8 mouse cellular contexts compared by ENCODE assay signal in genomic region chr15:99126816-99127365, GRCm38 (mm10). TPM values are rescaled to one million over a fixed set of nuclear protein-coding genes. Genes with fewer than 3 reads are reported as not detected.
A peak's percentile ranks its signal among the peaks of the same experiment; 100 is the strongest.
DNase-seq lines count a peak whose midpoint lies in the region; ATAC-seq and TF ChIP-seq lines count a peak whose summit lies in the region.

No protein-coding gene starts in this region.

- H3K27me3 ChIP-seq in kidney, postnatal 0 days (ENCODE audit: insufficient read depth, low read length), result no peaks in the 10 kb centered on the region
- no peaks in the 10 kb centered on the region for H3K27me3 ChIP-seq in forebrain, embryonic 11.5 days (ENCODE audit: control insufficient read depth, insufficient read depth, low read length)
- no peaks in the 10 kb centered on the region; the same call in 1 of the 2 replicates for H3K27me3 ChIP-seq in limb, embryonic 15.5 days
- no peaks in the 10 kb centered on the region for H3K27me3 ChIP-seq in stomach, embryonic 16.5 days (ENCODE audit: control insufficient read depth, insufficient read depth, low read length)

- intact Hi-C loops in gastrocnemius, postnatal 36 days (cut with DNase I), result no loop called here

- DNase-seq in kidney, postnatal 0 days (ENCODE audit: low spot score), result peak; percentile 53
- no peak for DNase-seq in kidney, postnatal 25 days
- peak; percentile 51 for DNase-seq in MN1 (ENCODE audit: low spot score)
- no peak for DNase-seq in forebrain, embryonic 11.5 days (ENCODE audit: low spot score)
- no peak for DNase-seq in gastrocnemius, postnatal 36 days
- no peak for DNase-seq in left cerebral cortex, adult 9 months (ENCODE audit: low spot score in 2 of 2)

- TF ChIP-seq CTCF in kidney, postnatal 0 days (IDR thresholded peaks at IDR 0.05; ENCODE audit: low read depth), result no peak

- H3K9me3 ChIP-seq in kidney, postnatal 0 days (replicated peaks; ENCODE audit: low read length), result no peaks in the 10 kb centered on the region
- H3K9me3 ChIP-seq in forebrain, embryonic 11.5 days (ENCODE audit: control insufficient read depth, low read length), result no peaks in the 10 kb centered on the region
- H3K9me3 ChIP-seq in limb, embryonic 15.5 days, result no peaks in the 10 kb centered on the region
- H3K9me3 ChIP-seq in stomach, embryonic 16.5 days (replicated peaks; ENCODE audit: control insufficient read depth, low read length), result no peaks in the 10 kb centered on the region

- H3K4me1 ChIP-seq in kidney, postnatal 0 days (replicated peaks; ENCODE audit: insufficient read depth, low read length), result peaks cover 13% of the 10 kb centered on the region; the same call in 1 of the 2 replicates
- peaks cover 10% of the 10 kb centered on the region for H3K4me1 ChIP-seq in forebrain, embryonic 11.5 days (replicated peaks; ENCODE audit: control insufficient read depth, insufficient read depth, low read length)
- peaks cover 29% of the 10 kb centered on the region for H3K4me1 ChIP-seq in limb, embryonic 15.5 days
- peaks cover 36% of the 10 kb centered on the region for H3K4me1 ChIP-seq in stomach, embryonic 16.5 days (ENCODE audit: control insufficient read depth, insufficient read depth, low read length)

- under 1% methylated on average over 34 of the region's 35 CpGs for WGBS in kidney, postnatal 0 days
- under 1% methylated on average over 34 of the region's 35 CpGs for WGBS in forebrain, embryonic 11.5 days
- under 1% methylated on average over 35 of the region's 35 CpGs for WGBS in limb, embryonic 15.5 days
- WGBS in stomach, embryonic 16.5 days, result 1% methylated on average over 34 of the region's 35 CpGs

- H3K4me2 ChIP-seq in kidney, postnatal 0 days (ENCODE audit: low read length), result peak overlapping the region; percentile 67
- H3K4me2 ChIP-seq in forebrain, embryonic 11.5 days (ENCODE audit: low read depth, low read length, severe bottlenecking), result peak overlapping the region; percentile 84
- H3K4me2 ChIP-seq in limb, embryonic 15.5 days, result peak overlapping the region; percentile 80
- H3K4me2 ChIP-seq in stomach, embryonic 16.5 days (ENCODE audit: low read depth, low read length), result peak overlapping the region; percentile 86

- H3K27ac ChIP-seq in kidney, postnatal 0 days, result peak overlapping the region; percentile 93
- H3K27ac ChIP-seq in forebrain, embryonic 11.5 days (ENCODE audit: low read depth, low read length), result peak overlapping the region; percentile 90
- H3K27ac ChIP-seq in limb, embryonic 15.5 days, result peak overlapping the region; percentile 95
- H3K27ac ChIP-seq in stomach, embryonic 16.5 days (ENCODE audit: low read length), result peak overlapping the region; percentile 94

- H3K9ac ChIP-seq in kidney, postnatal 0 days (ENCODE audit: low read depth, low read length), result peak overlapping the region; percentile 92
- peak overlapping the region; percentile 74 for H3K9ac ChIP-seq in forebrain, embryonic 11.5 days (ENCODE audit: low read length)
- H3K9ac ChIP-seq in limb, embryonic 15.5 days, result peak overlapping the region; percentile 85
- peak overlapping the region; percentile 95 for H3K9ac ChIP-seq in stomach, embryonic 16.5 days (ENCODE audit: low read length)

- H3K4me3 ChIP-seq in kidney, postnatal 0 days (replicated peaks; ENCODE audit: low read depth, low read length), result peak overlapping the region; percentile 62
- peak overlapping the region; percentile 70 for H3K4me3 ChIP-seq in forebrain, embryonic 11.5 days (ENCODE audit: low read depth, low read length)
- peak overlapping the region; percentile 84 for H3K4me3 ChIP-seq in limb, embryonic 15.5 days
- peak overlapping the region; percentile 83 for H3K4me3 ChIP-seq in stomach, embryonic 16.5 days (replicated peaks; ENCODE audit: low read length)

- ATAC-seq in kidney, postnatal 0 days (replicated peaks; ENCODE audit: low FRiP score, low read depth), result peak; percentile 21; the same call in 1 of the 2 replicates
- ATAC-seq in forebrain, embryonic 11.5 days (replicated peaks; ENCODE audit: low FRiP score), result peak; percentile 47
- no peak for ATAC-seq in limb, embryonic 15.5 days (ENCODE audit: insufficient number of reproducible peaks, low FRiP score, low TSS enrichment, low read depth)
- ATAC-seq in stomach, embryonic 16.5 days (ENCODE audit: insufficient read depth, low FRiP score), result 0 out of 2 replicates have a peak, but pooled peaks have one; percentile 5

- H3K36me3 ChIP-seq in kidney, postnatal 0 days (ENCODE audit: insufficient read depth, low read length), result no peaks in the 10 kb centered on the region
- H3K36me3 ChIP-seq in forebrain, embryonic 11.5 days (ENCODE audit: control insufficient read depth, insufficient read depth, low read length), result no peaks in the 10 kb centered on the region
- H3K36me3 ChIP-seq in limb, embryonic 15.5 days, result no peaks in the 10 kb centered on the region
- no peaks in the 10 kb centered on the region for H3K36me3 ChIP-seq in stomach, embryonic 16.5 days (ENCODE audit: control insufficient read depth, insufficient read depth, low read length)

RNA-seq across cellular contexts. Expression of gene Spats2, which starts 1.2 kb away (rescaled TPM):
- polyA plus RNA-seq in kidney, postnatal 0 days (2015; fragmentation: Nextera tagmentation; extraction: Ambion mirVana), result 33.5 and 34.6 TPM in 2 replicates
- 60.3 and 60.7 TPM in 2 replicates for polyA plus RNA-seq in forebrain, embryonic 11.5 days (2014; fragmentation: Nextera tagmentation; extraction: Ambion mirVana)
- 28.7 and 33.1 TPM in 2 replicates for polyA plus RNA-seq in limb, embryonic 15.5 days (2015; fragmentation: Nextera tagmentation; extraction: Ambion mirVana)
- 18.3 and 20.2 TPM in 2 replicates for polyA plus RNA-seq in stomach, embryonic 16.5 days (2015; fragmentation: Nextera tagmentation; extraction: Ambion mirVana)
- total RNA-seq in gastrocnemius, postnatal 36 days (2021), result 1 to 10 TPM; 3.8 to 3.9 TPM

RNA-seq across cellular contexts. Expression of gene Dnajc22, which starts 33.9 kb away (rescaled TPM):
- polyA plus RNA-seq in kidney, postnatal 0 days (2015; fragmentation: Nextera tagmentation; extraction: Ambion mirVana), result 8.8 TPM in 2 replicates
- polyA plus RNA-seq in forebrain, embryonic 11.5 days (2014; fragmentation: Nextera tagmentation; extraction: Ambion mirVana), result 0.16 and 0.40 TPM in 2 replicates
- polyA plus RNA-seq in limb, embryonic 15.5 days (2015; fragmentation: Nextera tagmentation; extraction: Ambion mirVana), result 0.55 and 0.86 TPM in 2 replicates
- 14.1 TPM in 2 replicates for polyA plus RNA-seq in stomach, embryonic 16.5 days (2015; fragmentation: Nextera tagmentation; extraction: Ambion mirVana)
- under 1 TPM in 1 of 2 experiments, not detected in 1; 0.27 TPM for total RNA-seq in gastrocnemius, postnatal 36 days (2021)

RNA-seq across cellular contexts. Expression of gene C1ql4, which starts 39.3 kb away (rescaled TPM):
- polyA plus RNA-seq in kidney, postnatal 0 days (2015; fragmentation: Nextera tagmentation; extraction: Ambion mirVana), result 1.3 TPM in 2 replicates
- polyA plus RNA-seq in forebrain, embryonic 11.5 days (2014; fragmentation: Nextera tagmentation; extraction: Ambion mirVana), result 0.12 TPM in 1 of 2 replicates, not detected in the other
- polyA plus RNA-seq in limb, embryonic 15.5 days (2015; fragmentation: Nextera tagmentation; extraction: Ambion mirVana), result not detected in 2 replicates
- polyA plus RNA-seq in stomach, embryonic 16.5 days (2015; fragmentation: Nextera tagmentation; extraction: Ambion mirVana), result not detected in 2 replicates
- total RNA-seq in gastrocnemius, postnatal 36 days (2021), result not detected

RNA-seq across cellular contexts. Expression of gene Troap, which starts 52.5 kb away (rescaled TPM):
- 11.4 and 11.5 TPM in 2 replicates for polyA plus RNA-seq in kidney, postnatal 0 days (2015; fragmentation: Nextera tagmentation; extraction: Ambion mirVana)
- 38.8 and 40.2 TPM in 2 replicates for polyA plus RNA-seq in forebrain, embryonic 11.5 days (2014; fragmentation: Nextera tagmentation; extraction: Ambion mirVana)
- polyA plus RNA-seq in limb, embryonic 15.5 days (2015; fragmentation: Nextera tagmentation; extraction: Ambion mirVana), result 22.3 and 26.5 TPM in 2 replicates
- polyA plus RNA-seq in stomach, embryonic 16.5 days (2015; fragmentation: Nextera tagmentation; extraction: Ambion mirVana), result 25.6 and 26.4 TPM in 2 replicates
- total RNA-seq in gastrocnemius, postnatal 36 days (2021), result under 1 TPM; 0.62 to 0.69 TPM

Comparison
In these comparisons a context has a peak if more than half of its experiments do, and no peak if none do; other contexts are left out.
1. DNase-seq: peak in kidney, postnatal 0 days (single experiment) and MN1 (single experiment); none in kidney, postnatal 25 days (0 of 2), forebrain, embryonic 11.5 days (single experiment), gastrocnemius, postnatal 36 days (0 of 2) and left cerebral cortex, adult 9 months (0 of 2).
2. Peak in every context shown above with its lines, with median percentiles within 50 percentile points of each other: H3K27ac ChIP-seq, H3K4me2 ChIP-seq, H3K4me3 ChIP-seq and H3K9ac ChIP-seq.